Mouse (Mus musculus) lung, postnatal 36 days (tissue): ENCODE data around the gene Zfp189.

Experiments
- DNase-seq: peaks from one replicate; pipeline ENCODE4 v3.0.0; 2022; ENCODE audit warnings: mixed read lengths

Zfp189 gene

GRCm38 (mm10) chr4:49539665-49540064, 18.7 kb downstream of the Zfp189 start:
- peak; percentile 8 for DNase-seq

GRCm38 (mm10) chr4:49540966-49541365, 20.0 kb downstream of the Zfp189 start:
- DNase-seq, result no peak

- no peak for DNase-seq
These were observed 25.1 kb downstream of the Zfp189 start for GRCm38 (mm10) chr4:49546026-49546425.

GRCm38 (mm10) chr4:49546873-49547543, 26.0 kb downstream of the Zfp189 start:
- DNase-seq, result no peak

- DNase-seq, result no peak
These were observed 26.7 kb downstream of the Zfp189 start for GRCm38 (mm10) chr4:49547544-49548219.

DNA sequence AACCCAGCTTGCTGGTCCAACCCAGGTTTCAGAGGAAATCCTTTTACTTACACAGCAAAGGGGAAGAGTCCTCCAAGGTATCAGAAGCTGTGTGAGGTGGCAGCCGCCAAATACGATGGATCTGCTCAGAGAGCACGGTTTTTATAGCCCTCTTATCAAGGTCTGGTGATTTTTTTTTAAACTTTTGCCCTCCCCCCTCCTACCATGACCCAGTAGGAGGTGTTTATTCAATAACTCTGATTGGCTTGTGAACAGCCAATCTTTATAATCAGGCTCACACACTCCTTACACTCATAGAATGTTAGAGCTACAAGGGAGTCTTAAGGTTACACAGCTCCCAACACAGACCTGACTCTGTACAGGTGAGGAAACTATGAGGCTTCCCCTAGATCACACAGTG, 28.4 kb downstream of the Zfp189 start, which contains the start of gene Aldob:
Aldob (minus strand) TSS at position 164 of the 400 bp plus-strand sequence.
- no peak for DNase-seq

- DNase-seq, result no peak
These were observed 32.4 kb downstream of the Zfp189 start for GRCm38 (mm10) chr4:49553380-49553779.

GRCm38 (mm10) chr4:49557375-49557774, 36.4 kb downstream of the Zfp189 start:
- DNase-seq, result no peak

GRCm38 (mm10) chr4:49558181-49558580, 37.2 kb downstream of the Zfp189 start:
- DNase-seq, result no peak

- DNase-seq, result peak; percentile 13
These were observed 39.2 kb downstream of the Zfp189 start for GRCm38 (mm10) chr4:49559915-49560772.

DNA sequence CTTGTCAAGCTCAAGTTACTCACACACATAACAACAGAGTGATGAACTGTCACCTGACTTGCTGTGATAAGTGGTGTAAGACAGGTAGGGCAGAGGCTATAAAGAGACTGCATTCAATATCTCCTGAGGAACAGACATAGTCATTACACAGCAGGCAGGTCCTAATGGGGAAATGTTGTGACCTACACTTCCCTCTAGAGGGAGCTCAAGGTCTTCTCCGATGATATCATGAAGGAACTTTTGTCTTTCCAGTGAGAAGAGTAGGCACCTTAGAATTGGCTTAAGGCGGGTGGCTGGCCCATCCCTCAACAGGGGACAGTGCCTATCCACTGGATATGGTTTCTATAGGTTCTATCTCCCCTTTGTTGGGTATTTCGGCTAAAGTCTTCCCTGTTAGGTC, 46.6 kb downstream of the Zfp189 start:
- DNase-seq, result peak; percentile 88

DNA sequence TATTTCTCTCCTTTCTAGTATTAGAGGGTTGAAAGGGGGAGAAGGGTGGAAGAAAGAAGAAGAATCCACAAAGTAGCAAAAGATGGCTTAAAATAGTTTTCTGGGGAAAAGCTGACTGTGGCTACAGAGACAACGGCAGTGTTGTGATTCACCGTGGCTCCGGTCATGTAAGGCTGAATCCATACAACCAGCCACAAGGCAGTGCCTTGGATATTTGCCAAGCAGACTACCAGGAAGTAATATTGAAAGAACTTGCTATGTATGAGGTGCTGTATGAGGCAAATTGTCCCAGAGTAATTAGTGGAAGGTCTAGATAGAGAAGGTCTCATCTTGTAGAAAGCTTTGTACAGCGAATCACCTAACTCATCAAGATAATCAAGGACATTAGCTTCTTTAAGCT, 51.2 kb downstream of the Zfp189 start:
- DNase-seq, result no peak
